Mouse (Mus musculus) liver, embryonic 15.5 days (tissue): ENCODE results near the gene Trh. TPM values are rescaled to one million over a fixed set of nuclear protein-coding genes. Genes with fewer than 3 reads are reported as not detected.

Experiments
- ATAC-seq: fragments of 200-750 bp; cut with Nextera tagmentation; 2 replicates; pipeline ENCODE4 v1.8.0; 2017; ENCODE audit warnings: moderate number of reproducible peaks, mild to moderate bottlenecking, moderate library complexity; ENCODE audit not compliant: insufficient read depth
- H3K27ac ChIP-seq: fragments of 300-500 bp; sonication (generic); replicated peaks from 2 replicates; pipeline ENCODE4 v1.5.1; 2015; ENCODE audit warnings: mild to moderate bottlenecking, inconsistent platforms
- H3K27me3 ChIP-seq: fragments of 300-500 bp; sonication (generic); 2 replicates; pipeline ENCODE4 v1.6.1; 2015; ENCODE audit warnings: mild to moderate bottlenecking, inconsistent platforms
- H3K36me3 ChIP-seq: fragments of 300-500 bp; sonication (generic); replicated peaks from 2 replicates; pipeline ENCODE4 v1.6.1; 2015; ENCODE audit warnings: moderate library complexity, mild to moderate bottlenecking, inconsistent platforms
- H3K4me1 ChIP-seq: fragments of 300-500 bp; sonication (generic); replicated peaks from 2 replicates; pipeline ENCODE4 v1.6.1; 2015; ENCODE audit warnings: inconsistent platforms
- H3K4me2 ChIP-seq: fragments of 300-500 bp; sonication (generic); 2 replicates; pipeline ENCODE4 v1.6.1; 2015; ENCODE audit warnings: moderate library complexity, mild to moderate bottlenecking, inconsistent platforms
- H3K4me3 ChIP-seq: fragments of 300-500 bp; sonication (generic); replicated peaks from 2 replicates; pipeline ENCODE4 v1.5.1; 2015; ENCODE audit warnings: mild to moderate bottlenecking, inconsistent platforms
- H3K9ac ChIP-seq: fragments of 300-500 bp; sonication (generic); 2 replicates; pipeline ENCODE4 v1.6.1; 2015; ENCODE audit warnings: moderate library complexity, mild to moderate bottlenecking, inconsistent platforms
- H3K9me3 ChIP-seq: fragments of 300-500 bp; sonication (generic); replicated peaks from 2 replicates; pipeline ENCODE4 v1.6.1; 2016; ENCODE audit warnings: inconsistent platforms
- whole genome bisulfite sequencing: fragments of 180-500 bp; shearing (Covaris S2); methylation state at CpG from one replicate; pipeline ENCODE4 v1.1.7; 2015; ENCODE audit warnings: mixed read lengths; ENCODE audit not compliant: insufficient replicate concordance; 5-methylcytosine and 5-hydroxymethylcytosine counted together
- polyA plus RNA-seq: library from polyadenylated mRNA; unstranded; fragments of >200 nt; fragmentation: Nextera tagmentation; extraction: Ambion mirVana; gene quantifications from 2 replicates; pipeline ENCODE4 v1.2.1, GENCODE M21; 2015

Gene Trh
- polyA plus RNA-seq, 1 experiment from 2014 or later: not detected

DNA sequence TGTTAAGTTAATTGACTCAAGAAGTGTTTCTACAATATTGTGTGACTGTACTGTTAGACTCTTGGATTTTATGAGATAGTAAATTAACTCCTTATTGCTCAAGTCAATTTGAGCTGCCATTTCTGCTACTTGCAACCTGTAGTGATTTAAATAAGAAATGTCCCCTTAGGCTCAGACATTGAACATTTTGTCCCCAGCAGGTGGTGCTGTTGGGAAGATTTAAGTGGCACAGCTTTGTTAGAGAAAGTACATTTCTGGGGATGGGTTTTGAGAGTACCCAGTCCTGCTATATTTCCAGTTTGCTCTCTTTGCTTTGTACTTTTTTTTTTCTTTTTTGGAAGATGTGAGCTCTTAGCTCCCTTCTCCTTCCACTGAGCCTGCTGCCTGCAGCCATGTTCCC is 10.9 kb upstream of the Trh start:
- 0 out of 2 replicates have a peak, but pooled peaks cover 5% of the 10 kb centered on the region for H3K9me3 ChIP-seq
- H3K4me2 ChIP-seq: no peak overlapping the region
- no peaks in the 10 kb centered on the region for H3K27me3 ChIP-seq
- H3K36me3 ChIP-seq: no peaks in the 10 kb centered on the region
- ATAC-seq: no peak
- H3K4me3 ChIP-seq: no peak overlapping the region
- H3K9ac ChIP-seq: no peak overlapping the region
- H3K4me1 ChIP-seq: 0 out of 2 replicates have a peak, but pooled peaks cover 3% of the 10 kb centered on the region
- no peak overlapping the region for H3K27ac ChIP-seq

DNA sequence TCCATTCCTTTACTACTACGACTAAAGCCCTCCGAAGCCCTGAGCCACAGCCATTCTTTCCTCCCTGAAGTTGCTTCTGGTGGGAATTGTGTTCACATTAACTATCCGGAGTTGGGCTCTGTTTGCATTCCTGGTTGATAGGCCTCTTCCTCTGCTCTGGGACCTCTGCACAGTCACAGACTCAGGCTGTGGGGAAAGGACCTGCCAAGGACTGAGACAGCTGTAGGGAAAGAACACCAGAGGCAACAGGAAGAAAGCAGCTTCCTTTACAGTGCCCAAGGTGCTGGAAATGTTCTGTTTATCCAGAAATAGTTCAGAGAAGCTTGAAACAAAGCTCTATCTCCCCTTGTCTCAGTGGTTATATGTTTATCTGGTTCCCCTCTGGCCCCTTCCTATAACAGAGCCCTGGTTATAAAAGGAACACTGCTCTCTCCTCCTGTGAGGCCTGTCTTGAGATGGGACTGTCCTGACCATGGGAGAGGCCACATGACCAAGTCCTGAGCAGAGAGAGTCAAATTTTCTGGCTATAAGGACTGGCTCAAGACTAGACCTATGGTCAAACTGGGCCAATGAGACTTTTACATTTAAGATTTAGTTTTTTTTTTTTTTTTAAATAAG is 8.9 kb upstream of the Trh start:
- H3K9me3 ChIP-seq: 0 out of 2 replicates have a peak, but pooled peaks cover 5% of the 10 kb centered on the region
- H3K4me2 ChIP-seq: no peak overlapping the region
- WGBS: 41% methylated on average over 3 of the region's 3 CpGs
- no peak for ATAC-seq
- no peak overlapping the region for H3K9ac ChIP-seq
- H3K4me1 ChIP-seq: no peaks in the 10 kb centered on the region
- H3K27ac ChIP-seq: no peak overlapping the region
- H3K4me3 ChIP-seq: no peak overlapping the region
- H3K36me3 ChIP-seq: no peaks in the 10 kb centered on the region
- H3K27me3 ChIP-seq: no peaks in the 10 kb centered on the region

DNA sequence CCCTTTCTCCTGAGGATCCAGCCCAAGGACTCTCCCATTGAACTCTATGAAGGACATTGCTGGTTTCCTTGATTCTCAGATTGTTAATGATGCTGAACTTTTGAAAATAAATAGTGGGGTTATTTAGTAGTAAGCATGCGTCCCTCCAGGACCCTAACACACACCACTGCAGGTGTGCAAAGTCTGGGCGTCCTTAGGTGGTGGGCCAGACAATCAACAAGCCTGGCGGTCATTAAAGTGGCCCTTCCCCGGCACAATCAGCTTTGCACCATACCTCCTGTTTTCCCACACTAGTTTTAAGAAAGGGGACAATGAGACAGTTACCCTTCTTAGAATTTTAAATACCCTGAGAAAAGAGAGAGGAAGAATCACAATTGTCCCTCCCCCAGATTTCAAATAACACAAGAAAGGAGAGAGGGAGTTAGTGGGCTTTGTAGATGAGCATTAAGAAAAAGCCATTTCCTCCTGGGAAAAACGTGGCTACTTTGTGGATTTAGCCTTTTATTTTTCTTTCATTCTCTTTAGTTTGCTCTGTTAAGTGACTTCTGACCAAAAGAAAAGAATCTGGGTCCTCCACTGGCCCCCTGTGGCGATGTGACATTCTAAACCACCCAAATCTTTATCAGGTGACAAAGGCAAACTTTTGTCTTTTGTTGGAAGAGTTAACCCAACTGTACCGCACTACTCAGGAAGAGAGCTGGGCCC is 2.9 kb upstream of the Trh start:
- Histone ChIP-seq H3K36me3 (no peaks in the 10 kb centered on the region), H3K9ac (no peak overlapping the region), H3K9me3 (no peaks in the 10 kb centered on the region), H3K27ac (no peak overlapping the region), H3K27me3 (peaks cover 46% of the 10 kb centered on the region), H3K4me3 (no peak overlapping the region), H3K4me2 (no peak overlapping the region), H3K4me1 (no peaks in the 10 kb centered on the region)
- WGBS: 26% methylated on average over 7 of the region's 7 CpGs
- ATAC-seq: no peak

DNA sequence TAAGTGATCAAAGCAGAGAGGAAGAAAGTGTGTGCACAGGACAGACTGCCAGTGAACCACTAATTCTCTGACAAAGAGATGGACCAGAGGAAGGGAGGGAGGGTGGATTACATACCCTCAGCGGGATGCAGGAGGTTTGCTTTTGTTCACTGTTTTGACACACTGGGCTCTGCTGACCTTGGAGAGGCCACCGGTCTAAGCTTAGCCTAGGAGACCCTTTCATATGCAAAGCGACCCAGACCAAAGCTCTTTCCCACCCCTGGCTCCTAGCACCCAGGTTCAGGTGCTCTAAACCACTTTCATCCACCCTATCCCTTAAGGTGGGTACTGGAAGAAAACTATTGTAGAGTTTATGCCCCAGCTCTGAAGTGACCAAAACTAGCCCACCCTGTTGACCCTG is 1.9 kb upstream of the Trh start:
- Histone ChIP-seq H3K9me3 (no peaks in the 10 kb centered on the region), H3K4me1 (peaks cover 5% of the 10 kb centered on the region; the same call in 1 of the 2 replicates), H3K27me3 (peaks cover 47% of the 10 kb centered on the region), H3K27ac (no peak overlapping the region), H3K4me2 (no peak overlapping the region), H3K9ac (no peak overlapping the region), H3K4me3 (no peak overlapping the region), H3K36me3 (no peaks in the 10 kb centered on the region)
- ATAC-seq: no peak
- WGBS: 32% methylated on average over 3 of the region's 3 CpGs

DNA sequence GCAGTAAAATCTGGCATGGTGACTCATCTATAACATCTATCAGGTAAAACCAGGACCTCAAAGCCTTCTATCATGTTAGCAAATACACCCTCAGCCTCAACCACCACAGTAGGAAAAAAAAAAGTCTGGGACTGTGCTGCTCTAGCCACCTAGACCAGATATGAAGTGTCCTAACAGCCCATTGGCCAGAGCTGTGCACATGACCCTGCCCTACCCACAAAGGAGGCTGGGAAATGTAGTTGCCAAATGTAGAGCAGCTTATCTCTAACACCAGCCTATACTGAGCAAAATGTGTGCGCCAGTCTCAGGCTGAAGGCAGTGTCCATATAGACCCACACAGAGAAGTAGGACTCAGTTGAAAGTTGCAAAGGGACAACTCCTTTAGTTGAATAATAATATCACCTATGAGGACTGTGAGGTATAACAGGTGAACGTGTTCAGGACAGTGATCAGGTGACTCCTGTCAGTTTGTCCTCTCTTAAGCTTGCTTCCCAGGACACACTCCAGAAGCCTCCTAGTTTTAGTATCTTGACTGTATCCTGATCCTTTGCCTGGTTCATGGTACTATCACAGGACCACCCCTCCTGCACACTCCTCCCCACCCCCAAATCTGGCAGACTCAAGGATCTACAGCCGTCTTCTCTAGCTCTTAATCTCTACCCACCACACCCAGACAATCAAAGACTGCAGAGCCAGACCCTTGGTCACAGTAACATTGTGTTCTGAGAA is 3.1 kb downstream of the Trh start:
- no peak overlapping the region for H3K9ac ChIP-seq
- WGBS: 29% methylated on average over 3 of the region's 3 CpGs
- no peaks in the 10 kb centered on the region for H3K9me3 ChIP-seq
- no peak overlapping the region for H3K27ac ChIP-seq
- no peak overlapping the region for H3K4me3 ChIP-seq
- ATAC-seq: peak; percentile 96
- H3K4me2 ChIP-seq: no peak overlapping the region
- no peaks in the 10 kb centered on the region for H3K36me3 ChIP-seq
- peaks cover 43% of the 10 kb centered on the region for H3K27me3 ChIP-seq
- H3K4me1 ChIP-seq: peaks cover 8% of the 10 kb centered on the region; the same call in 1 of the 2 replicates

DNA sequence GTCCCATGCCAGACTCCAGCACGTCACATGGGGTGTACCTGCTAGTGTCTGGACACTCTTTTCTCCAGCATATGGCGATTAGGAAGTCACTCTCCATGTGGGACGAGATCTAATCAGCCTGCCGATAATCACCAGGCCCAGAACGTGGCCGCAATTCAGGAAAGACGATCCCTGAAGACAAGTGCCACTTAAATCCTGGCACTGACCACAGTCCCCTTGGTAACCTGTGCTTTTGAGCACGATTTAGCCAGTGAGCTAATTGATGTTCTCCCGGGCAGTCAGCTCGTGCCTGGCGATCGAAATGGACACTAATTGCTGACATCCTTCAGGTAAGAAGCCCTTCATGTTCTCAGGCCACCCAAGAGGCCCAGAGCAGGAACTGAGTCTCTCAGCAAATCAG is 9.4 kb downstream of the Trh start:
- Histone ChIP-seq H3K4me1 (no peaks in the 10 kb centered on the region), H3K4me3 (no peak overlapping the region), H3K9ac (no peak overlapping the region), H3K4me2 (no peak overlapping the region), H3K36me3 (no peaks in the 10 kb centered on the region), H3K27ac (no peak overlapping the region), H3K9me3 (no peaks in the 10 kb centered on the region), H3K27me3 (peaks cover 5% of the 10 kb centered on the region; the same call in 1 of the 2 replicates)
- 67% methylated on average over 12 of the region's 12 CpGs for WGBS
- no peak for ATAC-seq

DNA sequence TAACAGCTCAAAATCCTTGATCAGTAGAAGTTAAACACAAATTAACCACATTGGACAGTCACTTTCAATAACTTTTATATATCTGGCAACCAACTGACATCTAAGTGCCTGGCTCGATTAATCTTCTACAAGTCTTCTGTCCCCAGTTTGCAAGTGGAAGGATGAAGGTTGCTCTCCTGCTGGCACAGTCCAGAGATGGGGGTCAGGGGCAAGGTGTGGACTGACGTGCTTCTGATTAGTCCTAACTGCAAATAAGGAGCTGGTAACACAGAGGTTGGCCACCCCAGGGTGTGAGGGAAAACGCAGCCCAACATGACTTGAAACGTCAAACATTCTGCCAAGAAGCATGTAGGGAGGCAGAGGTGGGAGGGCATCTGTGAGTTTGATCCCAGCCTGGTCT is 12.7 kb downstream of the Trh start:
- no peak for ATAC-seq
- no peak overlapping the region for H3K9ac ChIP-seq
- H3K27me3 ChIP-seq: no peaks in the 10 kb centered on the region
- H3K4me3 ChIP-seq: no peak overlapping the region
- H3K4me1 ChIP-seq: no peaks in the 10 kb centered on the region
- no peaks in the 10 kb centered on the region for H3K36me3 ChIP-seq
- 50% methylated on average over 4 of the region's 4 CpGs for WGBS
- H3K9me3 ChIP-seq: no peaks in the 10 kb centered on the region
- no peak overlapping the region for H3K4me2 ChIP-seq
- H3K27ac ChIP-seq: no peak overlapping the region

DNA sequence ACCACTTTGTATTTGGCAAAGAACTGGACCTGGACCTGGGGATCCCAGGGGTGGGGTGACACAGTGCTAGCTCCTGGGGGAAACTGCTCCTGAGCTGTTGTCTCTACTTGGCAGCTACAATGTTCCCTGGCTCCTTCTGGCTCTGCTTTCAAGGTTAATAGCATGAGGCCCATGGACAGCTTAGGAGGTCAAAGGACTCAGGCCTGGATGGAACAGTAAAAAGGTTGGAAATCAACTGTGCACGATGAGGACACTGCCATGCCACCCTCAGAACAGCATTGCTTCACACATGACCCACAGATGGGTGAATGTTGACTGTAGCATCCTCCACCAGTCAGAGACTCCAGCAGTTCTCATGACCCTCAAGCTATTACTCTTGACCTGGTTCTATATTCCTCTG is 13.1 kb downstream of the Trh start:
- no peak overlapping the region for H3K27ac ChIP-seq
- H3K36me3 ChIP-seq: no peaks in the 10 kb centered on the region
- H3K4me3 ChIP-seq: no peak overlapping the region
- H3K27me3 ChIP-seq: no peaks in the 10 kb centered on the region
- 41% methylated on average over 1 of the region's 1 CpGs for WGBS
- H3K4me1 ChIP-seq: no peaks in the 10 kb centered on the region
- H3K4me2 ChIP-seq: no peak overlapping the region
- no peak for ATAC-seq
- H3K9me3 ChIP-seq: no peaks in the 10 kb centered on the region
- H3K9ac ChIP-seq: no peak overlapping the region

DNA sequence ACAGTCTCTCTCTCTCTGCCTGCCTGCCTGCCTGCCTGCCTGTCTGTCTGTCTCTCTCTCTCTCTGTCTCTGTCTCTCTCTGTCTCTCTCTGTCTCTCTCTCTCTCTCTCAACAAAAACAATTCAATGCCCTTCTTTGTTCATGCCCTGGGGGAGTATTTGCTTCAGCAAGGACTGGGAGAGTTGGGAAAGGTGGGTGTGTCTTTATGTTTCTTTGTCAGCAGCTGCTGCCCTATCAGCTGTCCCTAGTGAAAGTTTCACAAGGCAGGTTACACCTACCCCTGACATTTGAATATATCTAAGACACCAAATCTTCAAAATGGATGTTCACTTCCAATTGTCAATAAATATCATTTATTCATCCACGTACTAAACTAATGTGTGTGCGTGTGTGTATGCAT is 14.9 kb downstream of the Trh start:
- H3K9ac ChIP-seq: no peak overlapping the region
- H3K4me3 ChIP-seq: no peak overlapping the region
- no peak for ATAC-seq
- no peak overlapping the region for H3K4me2 ChIP-seq
- no peaks in the 10 kb centered on the region for H3K36me3 ChIP-seq
- 55% methylated on average over 2 of the region's 2 CpGs for WGBS
- no peak overlapping the region for H3K27ac ChIP-seq
- no peaks in the 10 kb centered on the region for H3K4me1 ChIP-seq
- H3K27me3 ChIP-seq: no peaks in the 10 kb centered on the region
- H3K9me3 ChIP-seq: no peaks in the 10 kb centered on the region

DNA sequence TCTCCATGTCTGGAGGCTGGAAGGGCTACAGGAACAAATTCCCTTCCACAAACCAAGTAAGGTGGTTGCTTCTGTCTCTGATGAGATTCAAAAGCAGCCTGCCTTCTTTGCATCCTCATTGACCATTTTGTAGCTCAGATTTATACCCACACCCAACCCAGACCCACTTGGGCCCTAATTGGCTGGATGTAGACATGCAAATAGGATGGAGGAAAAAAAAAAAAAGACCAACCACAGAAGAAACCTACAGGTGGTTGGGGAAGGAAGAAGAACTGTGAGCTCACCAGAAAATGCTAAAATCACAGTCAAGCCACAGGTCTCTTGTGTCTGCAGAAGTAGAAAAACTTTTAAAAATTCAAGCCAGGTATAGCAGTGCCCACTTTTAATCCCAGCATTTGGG is 15.3 kb downstream of the Trh start:
- H3K9me3 ChIP-seq: no peaks in the 10 kb centered on the region
- no peak overlapping the region for H3K9ac ChIP-seq
- ATAC-seq: no peak
- no peaks in the 10 kb centered on the region for H3K4me1 ChIP-seq
- H3K27me3 ChIP-seq: no peaks in the 10 kb centered on the region
- H3K27ac ChIP-seq: no peak overlapping the region
- H3K36me3 ChIP-seq: no peaks in the 10 kb centered on the region
- H3K4me2 ChIP-seq: no peak overlapping the region
- no peak overlapping the region for H3K4me3 ChIP-seq

DNA sequence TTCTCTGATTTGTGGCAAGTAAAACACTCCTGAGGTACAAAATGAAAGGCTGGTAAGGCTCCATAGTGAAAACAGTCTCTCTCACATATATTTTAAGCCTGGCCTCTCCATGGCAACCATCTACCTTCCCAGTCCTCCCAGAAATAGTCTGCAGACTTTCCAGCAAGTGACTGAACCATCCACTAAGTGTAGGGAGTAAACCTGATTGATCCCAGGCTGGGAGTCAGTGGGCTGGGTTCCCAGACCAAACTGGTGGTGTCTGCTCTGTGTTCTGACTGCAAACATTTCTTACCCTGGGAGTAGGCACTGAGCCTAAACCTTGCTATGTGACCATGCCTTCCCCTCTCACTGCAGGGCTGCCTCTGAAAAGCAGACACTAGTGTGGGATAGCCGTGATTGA is 19.5 kb downstream of the Trh start:
- no peaks in the 10 kb centered on the region for H3K9me3 ChIP-seq
- H3K4me3 ChIP-seq: no peak overlapping the region
- no peak for ATAC-seq
- H3K27ac ChIP-seq: no peak overlapping the region
- H3K36me3 ChIP-seq: no peaks in the 10 kb centered on the region
- no peaks in the 10 kb centered on the region; the same call in 1 of the 2 replicates for H3K4me1 ChIP-seq
- 62% methylated on average over 1 of the region's 1 CpGs for WGBS
- H3K4me2 ChIP-seq: no peak overlapping the region
- H3K27me3 ChIP-seq: no peaks in the 10 kb centered on the region
- H3K9ac ChIP-seq: no peak overlapping the region
